Mouse (Mus musculus) heart, adult 2 months (tissue): ENCODE measurements around the gene Fhdc1.

Experiments used
- CTCF ChIP-seq: fragments of 200-600 bp; IDR thresholded peaks from 2 replicates; pipeline ENCODE4 v1.8.1; 2022; ENCODE audit warnings: antibody characterized with exemption, mild to moderate bottlenecking, moderate library complexity
- EP300 ChIP-seq: fragments of 200-500 bp; IDR thresholded peaks from 2 replicates; pipeline ENCODE4 v1.6.1; 2011; ENCODE audit warnings: low read depth, low read length, control low read depth; ENCODE audit not compliant: insufficient read depth
- POLR2A ChIP-seq: fragments of 200-500 bp; IDR thresholded peaks from 2 replicates; pipeline ENCODE4 v1.6.1; 2011; ENCODE audit warnings: mild to moderate bottlenecking, low read depth, low read length, control low read depth; ENCODE audit not compliant: insufficient read depth

DNA sequence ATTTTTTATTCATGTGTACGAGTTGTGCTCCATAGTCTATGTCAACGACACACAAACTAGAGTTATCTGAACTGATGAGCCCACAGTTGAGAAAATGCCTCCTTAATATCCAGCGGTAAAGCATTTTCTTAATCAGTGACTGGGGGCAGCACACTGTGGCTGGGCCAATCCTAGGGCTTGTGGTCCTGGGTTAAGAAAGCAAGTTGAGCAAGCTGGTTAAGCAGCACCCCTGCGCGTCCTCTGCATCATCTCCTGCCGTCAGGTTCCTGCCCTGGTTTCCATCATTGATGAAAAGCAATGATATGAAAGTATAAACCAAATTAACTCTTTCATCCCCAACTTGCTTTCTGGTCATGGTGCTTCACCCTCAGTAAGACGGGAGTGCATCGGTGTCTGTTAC lies 12.4 kb upstream of the Fhdc1 start:
- no peak for TF ChIP-seq CTCF
- TF ChIP-seq EP300: no peak
- TF ChIP-seq POLR2A: no peak
